Mouse (Mus musculus): ENCODE data around the gene Thrb.

DNA sequence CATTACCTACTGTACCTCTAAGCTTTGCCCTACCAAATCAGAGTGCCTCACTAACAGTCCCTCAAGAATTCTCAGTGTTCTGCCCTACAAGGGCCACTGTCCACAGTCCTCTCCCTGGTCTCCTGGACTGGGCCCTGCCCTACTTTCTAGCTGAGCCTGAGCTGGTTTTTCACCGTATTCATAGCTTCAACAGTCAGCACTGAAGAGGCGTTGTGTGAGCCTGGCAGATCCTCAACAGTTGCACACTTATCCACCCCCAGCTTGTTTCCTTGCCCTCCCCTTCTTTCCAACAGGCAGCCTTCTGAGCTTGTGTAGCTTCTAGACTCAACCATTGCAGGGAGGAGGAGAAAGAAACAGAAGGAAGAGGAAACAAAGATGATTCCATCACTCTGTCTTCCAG is 158.0 kb downstream of the Thrb start:
- TF ChIP-seq CTCF (IDR thresholded peaks at IDR 0.05) = no peak
- no peak for TF ChIP-seq POLR2A (IDR thresholded peaks at IDR 0.05; ENCODE audit: insufficient read depth, low read depth, low read length)
- no peak for TF ChIP-seq EP300 (IDR thresholded peaks at IDR 0.05; ENCODE audit: insufficient read depth, low read depth, low read length)
